Mouse (Mus musculus): ENCODE data around the gene Tmem254b.
"Not testable (repeated sequence)": the region's sequence is repeated elsewhere in the genome, so short reads cannot be mapped to it uniquely, and the experiment has no call there.

The Tmem254b gene

DNA sequence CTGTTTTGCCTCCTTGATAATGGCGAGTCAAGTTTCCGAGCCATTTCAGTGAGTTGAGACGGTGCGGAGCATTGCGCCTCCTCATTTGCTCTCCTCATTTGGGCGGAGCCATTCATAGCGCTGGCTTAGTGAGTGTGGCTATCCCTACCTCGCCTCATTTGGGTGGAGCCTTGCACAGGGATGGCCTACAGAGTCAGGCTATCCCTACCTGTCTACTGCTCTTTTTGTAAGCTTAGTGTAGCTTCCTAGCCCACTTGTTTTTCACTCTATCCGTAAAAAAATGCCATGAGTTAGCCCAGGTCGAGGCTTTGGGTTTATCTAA is at the start of gene Tmem254b:
Tmem254b (minus strand) TSS at position 116 of the 322 bp plus-strand sequence.
- not testable (repeated sequence) for H3K9me3 ChIP-seq (ENCODE audit: low read length); H3K36me3 ChIP-seq (ENCODE audit: insufficient read depth, low read length); H3K4me1 ChIP-seq (replicated peaks; ENCODE audit: low read depth, low read length); H3K27me3 ChIP-seq (ENCODE audit: insufficient read depth, low read length); H3K4me3 ChIP-seq (replicated peaks; ENCODE audit: low read length)

DNA sequence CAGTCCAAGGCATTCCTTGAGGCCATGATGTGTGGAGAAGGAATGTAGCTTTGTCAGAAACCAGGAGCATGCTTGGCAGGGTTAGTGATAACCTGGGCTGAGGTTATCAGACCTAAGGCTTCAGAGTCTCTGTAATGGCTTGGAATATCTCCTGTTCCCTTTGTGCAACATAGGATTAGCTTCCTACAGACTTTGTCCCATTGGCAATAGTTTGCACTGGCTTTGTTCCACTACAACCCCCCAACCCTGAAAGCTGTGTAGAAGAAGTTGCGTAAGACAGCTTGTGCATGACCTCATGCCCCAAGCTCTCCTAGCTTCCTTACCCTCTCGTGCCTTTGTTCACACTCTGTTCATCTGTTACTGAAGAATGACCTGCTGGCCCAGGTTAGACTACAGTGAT is 30.3 kb upstream of the Tmem254b start:
- not testable (repeated sequence) for H3K4me1 ChIP-seq (replicated peaks; ENCODE audit: low read depth, low read length); H3K9me3 ChIP-seq (ENCODE audit: low read length); H3K4me3 ChIP-seq (replicated peaks; ENCODE audit: low read length); H3K36me3 ChIP-seq (ENCODE audit: insufficient read depth, low read length); H3K27me3 ChIP-seq (ENCODE audit: insufficient read depth, low read length)

DNA sequence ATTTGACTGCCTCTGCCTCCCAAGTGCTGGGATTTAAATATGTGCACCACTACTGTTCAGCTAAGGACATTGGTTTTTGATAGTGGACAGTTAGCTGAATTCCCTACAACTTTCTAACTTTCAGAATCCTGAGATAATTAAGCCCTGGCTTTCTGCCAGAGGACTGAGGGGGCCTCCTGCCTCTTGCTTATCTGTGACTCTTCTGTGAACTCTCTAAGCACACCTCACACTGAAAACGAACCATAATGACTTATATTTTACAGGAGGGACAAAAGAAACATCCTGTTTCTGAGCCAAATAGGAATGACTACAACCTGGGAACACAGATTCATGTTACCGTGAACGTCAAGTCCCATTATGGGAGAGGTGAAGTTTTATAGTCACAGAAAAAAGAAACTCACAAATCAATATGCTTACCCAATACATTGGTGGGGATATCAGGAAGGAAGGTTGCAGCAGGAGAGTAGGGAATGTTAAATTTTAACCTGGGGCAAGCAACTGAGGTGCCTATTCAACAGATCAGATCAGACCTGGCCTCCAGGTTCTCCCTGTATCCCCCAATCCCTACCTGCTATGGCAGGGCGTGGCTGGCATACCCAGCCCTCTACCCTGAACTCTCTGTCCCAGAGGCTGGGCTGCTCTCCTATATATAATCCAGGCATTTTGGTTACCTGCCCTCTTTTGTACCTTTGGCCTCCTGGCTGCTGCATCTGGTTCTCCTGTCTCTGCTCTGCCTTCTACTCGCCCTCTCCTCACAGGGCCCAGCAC is 9.6 kb upstream of the Tmem254b start:
- not testable (repeated sequence) for H3K4me1 ChIP-seq (replicated peaks; ENCODE audit: low read depth, low read length); H3K36me3 ChIP-seq (ENCODE audit: insufficient read depth, low read length); H3K4me3 ChIP-seq (replicated peaks; ENCODE audit: low read length); H3K27me3 ChIP-seq (ENCODE audit: insufficient read depth, low read length); H3K9me3 ChIP-seq (ENCODE audit: low read length)

DNA sequence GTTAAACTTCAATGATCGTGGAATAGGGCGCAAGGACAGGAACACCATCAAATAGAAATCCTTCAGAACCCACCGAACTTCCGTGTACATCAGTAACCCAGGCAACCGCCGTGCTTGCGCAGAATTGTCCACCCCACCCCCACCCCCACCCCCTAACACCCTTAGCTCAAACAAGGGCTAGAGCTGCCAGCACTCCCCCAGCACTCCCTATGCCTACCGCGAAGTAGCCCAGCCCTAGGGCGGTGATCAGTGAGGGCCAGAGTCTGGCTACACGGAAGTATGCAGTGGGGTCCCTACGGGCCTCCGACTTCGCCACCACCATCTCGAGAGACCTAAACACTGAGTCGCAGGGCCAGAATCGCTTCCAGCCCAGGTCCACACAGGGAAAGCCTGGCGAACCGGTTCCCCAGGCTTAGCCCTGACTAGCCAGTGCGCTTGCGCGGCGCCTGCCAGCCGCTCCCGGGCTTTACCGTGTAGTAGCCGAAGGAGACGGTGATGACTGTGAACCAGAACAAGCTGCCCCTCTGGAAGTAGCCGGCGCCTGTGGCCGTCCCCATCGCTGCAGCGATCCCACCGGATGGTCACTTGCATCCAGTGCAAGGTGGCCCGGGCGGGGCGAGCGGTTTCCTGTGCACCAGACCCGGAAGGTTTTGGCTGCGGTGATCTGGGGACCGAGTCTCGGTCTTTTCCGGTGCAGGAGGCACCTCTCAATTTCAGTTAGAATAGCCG is 480 bp downstream of the Tmem254b start:
- not testable (repeated sequence) for H3K27me3 ChIP-seq (ENCODE audit: insufficient read depth, low read length); H3K4me3 ChIP-seq (replicated peaks; ENCODE audit: low read length); H3K36me3 ChIP-seq (ENCODE audit: insufficient read depth, low read length); H3K9me3 ChIP-seq (ENCODE audit: low read length); H3K4me1 ChIP-seq (replicated peaks; ENCODE audit: low read depth, low read length)

DNA sequence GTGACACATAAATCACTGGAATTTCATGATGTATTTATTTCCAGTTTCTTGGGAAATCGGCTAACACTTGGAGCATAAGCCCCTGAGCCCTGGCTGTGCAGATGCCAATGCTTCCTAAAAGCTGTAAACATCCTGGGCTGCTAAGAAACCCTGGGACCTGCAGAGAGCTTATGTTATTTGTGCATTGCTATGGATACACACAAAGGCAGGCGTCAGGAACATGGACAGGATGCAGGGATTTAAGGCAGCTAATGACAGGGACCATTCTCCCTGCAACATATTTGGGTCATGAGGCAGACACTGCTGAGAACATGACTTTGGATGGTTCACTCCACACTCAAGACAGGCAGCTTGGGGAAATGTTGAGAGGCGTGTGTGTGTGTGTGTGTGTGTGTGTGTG is 9.0 kb downstream of the Tmem254b start:
- H3K36me3 ChIP-seq (ENCODE audit: insufficient read depth, low read length); H3K9me3 ChIP-seq (ENCODE audit: low read length); H3K4me1 ChIP-seq (replicated peaks; ENCODE audit: low read depth, low read length); H3K4me3 ChIP-seq (replicated peaks; ENCODE audit: low read length); H3K27me3 ChIP-seq (ENCODE audit: insufficient read depth, low read length): not testable (repeated sequence)

- not testable (repeated sequence) for H3K4me3 ChIP-seq (replicated peaks; ENCODE audit: low read length); H3K27me3 ChIP-seq (ENCODE audit: insufficient read depth, low read length); H3K4me1 ChIP-seq (replicated peaks; ENCODE audit: low read depth, low read length)
Observed at GRCm38 (mm10) chr14:26188361-26188760, 18.5 kb downstream of the Tmem254b start.

DNA sequence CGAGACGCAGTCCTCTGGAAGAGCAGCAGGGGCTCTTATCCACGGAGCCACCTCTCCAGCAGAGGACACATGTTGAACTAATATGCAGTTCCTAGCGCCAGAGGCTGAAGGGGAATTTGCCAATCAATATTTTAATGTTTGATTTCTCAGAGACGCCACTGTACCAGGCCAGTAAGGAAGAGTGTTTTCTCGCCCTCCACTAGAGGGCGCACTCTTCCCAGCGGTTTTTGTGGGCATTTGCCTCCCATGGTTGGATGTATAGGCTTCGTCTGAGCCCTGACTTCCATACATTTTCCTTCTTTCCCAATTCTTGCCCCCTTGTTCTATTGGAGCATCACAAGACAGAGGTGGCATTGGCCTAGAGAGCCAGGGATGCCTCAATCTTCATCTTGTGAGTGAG is 20.2 kb downstream of the Tmem254b start:
- H3K27me3 ChIP-seq (ENCODE audit: insufficient read depth, low read length); H3K4me3 ChIP-seq (replicated peaks; ENCODE audit: low read length); H3K36me3 ChIP-seq (ENCODE audit: insufficient read depth, low read length); H3K9me3 ChIP-seq (ENCODE audit: low read length); H3K4me1 ChIP-seq (replicated peaks; ENCODE audit: low read depth, low read length): not testable (repeated sequence)

More at GRCm38 (mm10) chr14:26188361-26188760, 18.5 kb downstream of the Tmem254b start:
- H3K36me3 ChIP-seq (ENCODE audit: insufficient read depth, low read length); H3K9me3 ChIP-seq (ENCODE audit: low read length): not testable (repeated sequence)

- H3K4me1 ChIP-seq (replicated peaks; ENCODE audit: low read depth, low read length); H3K9me3 ChIP-seq (ENCODE audit: low read length); H3K36me3 ChIP-seq (ENCODE audit: insufficient read depth, low read length); H3K27me3 ChIP-seq (ENCODE audit: insufficient read depth, low read length); H3K4me3 ChIP-seq (replicated peaks; ENCODE audit: low read length): not testable (repeated sequence)
Observed at GRCm38 (mm10) chr14:26182380-26182779, 24.5 kb downstream of the Tmem254b start, which contains the start of gene Plac9b. TSS of gene Plac9b (minus strand) at chr14:26182480.

GRCm38 (mm10) chr14:26181660-26182059 is 25.2 kb downstream of the Tmem254b start:
- H3K4me3 ChIP-seq (replicated peaks; ENCODE audit: low read length); H3K9me3 ChIP-seq (ENCODE audit: low read length); H3K27me3 ChIP-seq (ENCODE audit: insufficient read depth, low read length); H3K4me1 ChIP-seq (replicated peaks; ENCODE audit: low read depth, low read length); H3K36me3 ChIP-seq (ENCODE audit: insufficient read depth, low read length): not testable (repeated sequence)

DNA sequence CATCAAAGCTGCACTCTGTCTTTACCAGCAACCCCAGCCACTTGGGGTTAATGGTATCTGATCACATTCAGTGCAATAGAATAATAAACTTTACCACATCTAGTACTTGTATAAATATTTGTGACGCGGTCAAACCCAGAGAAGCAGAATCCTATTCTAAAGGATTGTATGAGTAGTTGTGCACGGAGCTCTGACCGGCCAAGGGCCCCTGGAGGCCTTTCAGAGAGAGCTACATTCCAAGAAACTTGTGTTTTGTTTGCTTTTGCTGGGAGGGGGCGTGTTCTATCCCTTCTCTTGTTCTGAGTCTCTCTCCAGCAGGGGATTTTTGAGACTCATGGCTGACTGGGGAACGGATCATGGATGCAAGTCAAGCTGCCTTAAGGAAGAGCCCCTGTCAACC is 31.8 kb downstream of the Tmem254b start:
- H3K9me3 ChIP-seq (ENCODE audit: low read length); H3K36me3 ChIP-seq (ENCODE audit: insufficient read depth, low read length): not testable (repeated sequence)

DNA sequence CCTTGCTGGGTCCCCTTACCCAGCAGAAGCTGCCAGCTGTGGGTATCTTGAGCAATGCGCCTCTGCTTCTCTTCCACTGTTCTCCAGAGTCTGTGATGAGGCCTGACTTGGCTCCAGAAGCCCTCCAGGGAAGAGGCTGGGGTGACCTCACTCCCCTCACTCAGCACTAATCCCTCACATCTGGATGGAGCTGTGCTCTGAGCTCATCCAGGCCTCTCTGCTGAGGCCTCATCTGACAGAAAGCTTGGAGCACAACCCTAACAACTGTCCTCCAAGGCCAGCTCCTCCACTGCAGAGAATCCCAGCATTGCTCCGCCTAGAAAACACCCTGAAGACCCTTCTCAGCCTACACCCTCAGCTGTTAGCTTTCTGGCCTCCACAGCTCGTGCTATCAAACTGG is 32.9 kb downstream of the Tmem254b start:
- H3K36me3 ChIP-seq (ENCODE audit: insufficient read depth, low read length); H3K4me1 ChIP-seq (replicated peaks; ENCODE audit: low read depth, low read length); H3K9me3 ChIP-seq (ENCODE audit: low read length); H3K27me3 ChIP-seq (ENCODE audit: insufficient read depth, low read length); H3K4me3 ChIP-seq (replicated peaks; ENCODE audit: low read length): not testable (repeated sequence)

More for the DNA sequence above, 31.8 kb downstream of the Tmem254b start:
- not testable (repeated sequence) for H3K27me3 ChIP-seq (ENCODE audit: insufficient read depth, low read length); H3K4me3 ChIP-seq (replicated peaks; ENCODE audit: low read length); H3K4me1 ChIP-seq (replicated peaks; ENCODE audit: low read depth, low read length)

- H3K27me3 ChIP-seq (ENCODE audit: insufficient read depth, low read length); H3K9me3 ChIP-seq (ENCODE audit: low read length); H3K4me3 ChIP-seq (replicated peaks; ENCODE audit: low read length); H3K4me1 ChIP-seq (replicated peaks; ENCODE audit: low read depth, low read length); H3K36me3 ChIP-seq (ENCODE audit: insufficient read depth, low read length): not testable (repeated sequence)
Observed at GRCm38 (mm10) chr14:26165266-26165665, 41.6 kb downstream of the Tmem254b start.

GRCm38 (mm10) chr14:26162423-26162822 is 44.4 kb downstream of the Tmem254b start:
- not testable (repeated sequence) for H3K4me3 ChIP-seq (replicated peaks; ENCODE audit: low read length); H3K4me1 ChIP-seq (replicated peaks; ENCODE audit: low read depth, low read length); H3K27me3 ChIP-seq (ENCODE audit: insufficient read depth, low read length); H3K36me3 ChIP-seq (ENCODE audit: insufficient read depth, low read length); H3K9me3 ChIP-seq (ENCODE audit: low read length)

GRCm38 (mm10) chr14:26161156-26161555 is 45.7 kb downstream of the Tmem254b start:
- H3K4me1 ChIP-seq (replicated peaks; ENCODE audit: low read depth, low read length), result not testable (repeated sequence)

More at GRCm38 (mm10) chr14:26161156-26161555, 45.7 kb downstream of the Tmem254b start:
- H3K9me3 ChIP-seq (ENCODE audit: low read length); H3K36me3 ChIP-seq (ENCODE audit: insufficient read depth, low read length); H3K27me3 ChIP-seq (ENCODE audit: insufficient read depth, low read length); H3K4me3 ChIP-seq (replicated peaks; ENCODE audit: low read length): not testable (repeated sequence)

All from E14TG2a.4 (cell line).